Mouse (Mus musculus) left cerebral cortex, adult 9 months (tissue): ENCODE results near the gene 4930535I16Rik.
A peak's percentile ranks its signal among the peaks of the same experiment; 100 is the strongest.
"Not testable (repeated sequence)": the region's sequence is repeated elsewhere in the genome, so short reads cannot be mapped to it uniquely, and the experiment has no call there.

ENCODE experiments used
- DNase-seq, 2 experiments: peaks; one replicate each; pipeline ENCODE4 v3.0.0; 2022; ENCODE audit warnings: low spot score in 2 of 2

The 4930535I16Rik gene

DNA sequence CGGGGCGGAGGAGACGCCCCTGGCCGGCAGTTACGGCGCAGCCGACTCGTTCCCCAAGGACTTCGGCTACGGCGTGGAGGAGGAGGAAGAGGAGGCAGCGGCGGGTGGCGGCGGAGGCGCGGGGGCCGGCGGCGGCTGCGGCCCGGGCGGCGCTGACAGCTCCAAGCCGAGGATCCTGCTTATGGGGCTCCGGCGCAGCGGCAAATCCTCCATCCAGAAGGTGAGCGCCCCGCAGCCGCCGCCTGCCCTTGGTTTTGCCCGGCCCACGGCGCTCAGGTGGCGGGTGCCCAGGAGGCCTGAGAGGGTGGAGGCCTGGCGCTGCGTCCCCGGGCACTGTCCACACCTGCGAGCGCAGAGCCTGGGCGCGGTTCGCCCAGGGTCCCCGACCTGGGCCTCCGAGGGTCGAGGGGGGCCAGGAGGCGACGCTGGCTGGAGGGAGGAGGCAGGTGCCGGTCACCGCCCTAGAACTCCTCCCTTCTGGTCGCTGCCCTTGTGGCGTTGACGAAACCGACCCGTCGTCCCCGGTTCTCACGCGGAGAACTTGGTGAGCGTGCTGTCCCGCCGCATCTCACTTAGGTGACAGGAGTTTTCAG is at the start of gene 4930535I16Rik:
Gene 4930535I16Rik (minus strand): TSS at position 475 of the 593 bp plus-strand sequence.
- DNase-seq = no peak

DNA sequence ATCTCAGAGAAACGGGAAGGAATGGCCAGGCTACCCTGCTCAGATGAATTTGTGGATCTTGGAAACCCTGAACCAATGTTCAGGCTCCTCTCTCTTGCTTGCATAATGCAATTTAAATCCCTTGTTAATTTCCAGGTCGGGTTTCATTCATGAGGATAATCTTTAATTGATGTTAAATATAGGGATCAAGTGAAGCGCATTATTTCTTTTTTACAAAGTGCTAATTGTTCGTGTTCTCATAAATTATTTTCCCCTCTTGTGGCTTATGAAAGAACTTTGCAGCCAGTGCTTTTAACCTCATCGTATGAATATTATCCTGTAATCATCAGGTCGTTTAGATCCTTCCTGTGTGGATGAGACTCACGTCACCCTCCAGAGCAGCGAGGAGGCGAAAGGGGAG is 44.9 kb upstream of the 4930535I16Rik start:
- DNase-seq = no peak

DNA sequence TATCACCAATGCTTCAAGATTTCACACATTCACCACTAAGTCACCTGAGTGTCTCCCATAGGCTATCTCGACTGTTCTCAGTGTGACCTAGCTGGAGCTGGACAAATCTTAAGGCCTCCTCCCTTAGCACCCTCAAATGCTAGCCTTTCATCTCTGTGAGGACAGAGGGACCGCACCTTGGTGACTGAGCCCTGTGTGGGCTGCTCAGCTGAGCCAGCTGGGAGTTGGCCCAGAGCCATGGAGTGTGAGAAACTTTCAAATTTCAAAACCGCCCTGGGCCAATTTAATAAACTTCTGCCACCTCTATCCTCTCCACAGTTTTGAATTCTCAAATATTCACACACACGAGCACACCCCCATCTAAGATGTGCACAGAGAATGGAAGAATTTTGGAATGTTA is 43.1 kb upstream of the 4930535I16Rik start:
- no peak for DNase-seq

DNA sequence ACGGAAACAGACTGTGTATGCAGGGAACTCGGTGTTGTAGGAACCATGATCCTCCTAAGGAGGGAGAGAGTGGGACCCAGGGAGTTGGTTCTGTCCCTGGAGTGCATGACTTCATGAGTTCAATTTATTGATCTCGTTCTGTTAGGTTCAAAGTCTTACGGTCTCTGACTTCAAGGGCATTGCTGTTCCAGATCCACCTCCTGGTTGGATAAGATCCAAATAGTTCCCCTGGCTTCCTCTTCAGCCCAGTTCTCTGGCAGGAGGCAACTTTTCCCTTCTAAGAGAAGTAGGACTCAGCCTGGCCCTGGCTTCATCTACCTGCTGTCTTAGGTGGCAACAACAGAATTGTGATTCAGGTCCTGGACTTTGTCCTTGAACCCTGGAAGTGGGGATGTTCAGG is 40.1 kb upstream of the 4930535I16Rik start:
- DNase-seq = no peak

DNA sequence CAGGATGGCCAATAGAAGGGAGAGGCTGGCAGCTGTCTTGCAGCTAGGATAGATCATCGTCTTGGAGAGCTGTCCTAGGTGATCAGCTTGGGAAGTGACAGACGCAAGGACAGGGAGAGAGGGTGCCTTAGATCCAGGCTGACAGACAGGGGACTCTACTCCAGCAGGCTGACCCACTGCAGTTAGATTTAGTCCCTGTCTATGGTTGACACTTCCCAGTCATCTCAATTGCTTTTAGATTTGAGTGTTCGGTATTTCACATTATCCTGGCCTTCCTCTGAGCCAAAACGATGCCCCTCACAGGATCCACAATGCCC is 39.6 kb upstream of the 4930535I16Rik start:
- no peak for DNase-seq

DNA sequence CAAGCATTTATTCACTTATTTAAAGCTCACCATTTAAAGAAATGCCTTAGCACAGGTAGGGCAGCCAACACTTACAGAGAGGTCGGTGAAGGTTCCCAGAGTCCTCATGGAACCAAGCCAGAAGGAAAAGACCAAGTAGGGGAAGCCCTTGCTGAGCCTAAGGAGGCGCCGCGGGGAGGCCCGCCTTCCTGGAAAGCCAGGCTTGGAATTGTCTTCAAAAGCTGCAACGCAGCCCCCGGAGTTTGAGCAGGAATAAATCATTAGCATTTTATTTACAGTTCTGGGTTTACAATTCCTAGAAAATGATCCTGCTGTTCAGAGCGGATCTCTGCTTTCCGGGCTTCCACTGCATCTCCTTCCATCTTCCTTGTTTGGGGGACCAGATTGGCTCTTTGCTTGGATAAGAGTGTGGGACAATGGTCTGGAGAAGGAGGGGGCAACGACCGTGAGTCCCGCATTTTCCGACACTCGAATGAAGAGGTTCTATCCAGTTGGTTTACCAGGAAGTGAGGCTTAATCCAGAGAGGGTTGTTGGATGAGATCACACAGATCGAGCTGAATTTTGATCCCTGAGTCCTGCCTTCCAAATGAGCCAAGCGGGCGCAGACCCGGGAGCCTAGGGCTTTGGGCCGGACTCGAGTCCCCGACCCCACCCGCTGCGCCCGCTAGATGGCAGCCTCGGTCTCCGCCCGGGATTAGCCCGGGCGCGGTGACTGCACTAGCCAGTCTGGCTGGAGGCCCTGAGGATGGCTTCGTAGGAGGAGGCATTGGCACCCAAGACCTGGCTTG is 39.1 kb upstream of the 4930535I16Rik start:
- peak in 1 of 2 experiments; percentile 68 for DNase-seq

DNA sequence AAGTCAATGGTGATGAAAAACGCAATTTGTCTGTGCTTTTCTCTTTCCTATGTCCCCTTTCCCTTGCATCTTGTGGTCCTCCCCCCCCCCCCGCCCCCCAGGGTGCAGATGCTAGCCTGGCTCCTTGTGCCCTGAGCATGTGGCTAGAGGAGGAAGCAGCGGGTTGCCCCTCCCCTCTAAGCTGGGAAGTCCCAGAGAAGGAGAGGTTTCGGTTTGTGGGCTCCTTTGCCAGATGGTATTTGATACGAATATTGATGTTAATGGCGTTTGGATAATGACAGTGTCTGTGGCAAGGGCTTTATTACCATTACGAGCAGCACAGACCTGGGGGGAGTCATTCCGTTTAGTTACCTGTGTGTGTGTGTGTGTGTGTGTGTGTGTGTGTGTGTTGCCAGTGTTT is 34.2 kb upstream of the 4930535I16Rik start:
- no peak for DNase-seq

DNA sequence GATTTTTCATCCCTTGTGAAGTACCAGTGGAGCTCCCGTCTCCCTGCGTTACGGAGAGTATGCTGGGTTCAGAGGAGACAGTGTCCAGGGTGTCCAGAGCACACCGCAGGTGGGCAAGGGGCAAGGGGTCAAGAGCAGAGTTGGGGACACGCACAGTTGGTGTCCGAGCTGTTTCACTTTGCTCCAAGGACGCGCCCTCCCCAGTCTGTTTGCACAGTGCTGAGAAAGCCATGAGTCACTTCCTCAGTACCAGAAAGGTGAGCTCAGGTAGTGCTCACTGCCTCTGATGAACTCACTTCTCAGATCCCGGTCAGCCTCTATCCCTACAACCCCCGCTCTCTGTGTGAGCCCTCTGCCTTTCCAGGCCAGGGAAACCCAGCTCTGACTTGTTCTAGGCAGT is 31.8 kb upstream of the 4930535I16Rik start:
- DNase-seq = no peak

DNA sequence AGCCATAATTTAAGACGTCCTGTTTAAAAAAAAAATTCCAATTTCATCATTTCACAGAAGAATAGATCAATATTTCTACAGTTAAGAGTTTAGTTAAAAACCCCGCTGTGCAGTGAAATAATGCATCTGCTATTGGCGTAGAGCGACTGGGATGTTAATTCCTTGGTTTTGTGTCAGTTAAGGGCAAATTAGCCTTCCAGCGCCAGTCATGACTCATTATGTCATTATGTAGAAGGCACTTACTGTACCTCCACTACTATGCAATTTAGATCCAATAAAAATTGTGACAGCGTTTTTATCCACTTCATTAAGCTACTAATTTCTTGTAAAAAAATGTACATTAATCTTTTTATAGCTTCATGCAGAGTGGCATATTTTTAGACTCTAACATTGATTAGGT is 31.1 kb upstream of the 4930535I16Rik start:
- DNase-seq = no peak

DNA sequence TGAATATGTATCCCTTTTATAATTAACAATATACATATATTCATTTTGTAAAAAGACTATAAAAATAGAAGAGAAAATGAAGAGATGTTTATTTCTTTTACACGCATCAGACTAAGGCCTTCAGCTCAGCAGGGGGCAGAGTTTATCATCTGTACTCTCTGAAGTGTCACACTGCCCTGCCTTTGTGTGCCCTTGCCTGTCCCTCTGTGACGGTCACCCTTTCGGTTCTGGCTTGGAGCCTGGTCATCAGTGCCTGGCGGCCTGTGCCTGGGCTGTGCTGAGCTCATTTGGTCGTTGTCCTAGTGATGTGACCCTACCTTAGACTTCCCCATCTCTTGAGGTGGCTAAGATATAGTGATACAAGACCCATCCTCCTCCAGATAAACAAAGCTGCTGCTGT is 29.3 kb upstream of the 4930535I16Rik start:
- DNase-seq = no peak

DNA sequence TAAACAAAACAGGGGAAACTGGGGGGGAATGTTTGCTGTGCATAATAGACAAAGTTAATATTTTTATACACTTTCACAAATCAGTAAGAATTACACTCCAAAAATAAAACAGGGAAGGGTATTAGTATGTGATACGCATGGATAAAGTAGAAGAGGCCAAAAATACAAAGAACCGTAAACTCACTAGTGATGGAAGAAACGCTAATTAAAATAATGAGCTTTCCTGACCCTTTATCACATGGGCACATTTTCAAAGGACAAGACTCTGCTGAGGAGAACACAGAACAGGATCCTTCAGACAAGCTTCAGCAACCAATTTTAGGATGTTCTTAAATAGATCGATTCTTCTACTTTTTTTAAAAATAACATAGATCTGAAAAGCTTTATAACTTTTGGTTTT is 28.9 kb upstream of the 4930535I16Rik start:
- no peak for DNase-seq

DNA sequence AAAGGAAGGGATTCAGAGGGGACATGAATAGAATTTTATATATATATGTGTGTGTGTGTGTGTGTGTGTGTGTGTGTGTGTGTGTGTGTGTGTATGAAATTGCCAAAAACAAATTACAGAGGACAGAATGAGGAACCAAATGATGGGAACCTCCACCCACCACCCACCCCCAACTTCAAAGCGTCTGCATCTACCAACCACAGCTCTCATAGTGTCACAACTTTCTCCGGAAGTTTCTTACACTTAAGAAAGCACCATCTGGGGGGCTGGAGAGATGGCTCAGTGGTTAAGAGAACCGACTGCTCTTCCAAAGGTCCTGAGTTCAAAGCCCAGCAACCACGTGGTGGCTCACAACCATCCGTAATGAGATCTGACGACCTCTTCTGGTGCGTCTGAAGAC is 23.1 kb upstream of the 4930535I16Rik start:
- not testable (repeated sequence) for DNase-seq

DNA sequence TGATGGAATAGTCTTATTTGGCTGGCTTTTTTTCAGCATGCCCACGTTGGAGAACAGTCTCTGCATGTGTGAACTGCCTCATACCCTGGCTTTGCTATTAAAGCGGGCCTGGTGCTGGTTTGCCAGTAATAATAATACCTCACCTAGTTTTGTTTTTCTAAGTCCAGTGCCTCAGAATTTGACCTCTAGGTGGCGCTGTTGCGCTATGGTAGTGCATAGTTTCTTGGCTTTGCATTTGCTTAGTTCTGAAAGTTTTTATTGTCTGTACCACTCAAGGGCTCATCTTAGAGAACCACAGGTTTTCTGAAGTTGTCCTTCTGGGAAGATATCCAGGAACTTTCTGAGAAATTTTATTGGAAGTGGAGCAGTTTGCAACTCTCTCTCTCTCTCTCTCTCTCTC is 22.0 kb upstream of the 4930535I16Rik start:
- DNase-seq = peak in 1 of 2 experiments; percentile 81

DNA sequence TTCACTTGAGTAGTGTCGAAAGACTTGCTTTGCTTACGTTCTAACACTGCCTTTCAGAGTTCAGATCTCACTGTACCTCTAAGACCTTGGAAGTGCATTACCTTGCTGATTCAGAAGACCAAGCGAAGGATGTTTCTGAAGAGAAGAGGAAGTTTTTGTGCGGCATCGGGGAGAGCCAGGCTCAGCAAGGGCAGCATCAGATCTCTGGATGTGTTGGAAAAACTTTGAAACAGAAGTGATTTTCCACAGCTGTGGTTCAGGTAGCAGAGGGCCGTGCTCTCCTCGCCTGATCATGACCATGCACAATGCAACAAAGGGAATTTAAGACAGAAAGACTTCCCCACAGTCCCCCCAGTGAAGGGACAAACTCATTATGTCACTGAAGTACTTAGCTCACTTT is 18.2 kb upstream of the 4930535I16Rik start:
- DNase-seq = no peak

DNA sequence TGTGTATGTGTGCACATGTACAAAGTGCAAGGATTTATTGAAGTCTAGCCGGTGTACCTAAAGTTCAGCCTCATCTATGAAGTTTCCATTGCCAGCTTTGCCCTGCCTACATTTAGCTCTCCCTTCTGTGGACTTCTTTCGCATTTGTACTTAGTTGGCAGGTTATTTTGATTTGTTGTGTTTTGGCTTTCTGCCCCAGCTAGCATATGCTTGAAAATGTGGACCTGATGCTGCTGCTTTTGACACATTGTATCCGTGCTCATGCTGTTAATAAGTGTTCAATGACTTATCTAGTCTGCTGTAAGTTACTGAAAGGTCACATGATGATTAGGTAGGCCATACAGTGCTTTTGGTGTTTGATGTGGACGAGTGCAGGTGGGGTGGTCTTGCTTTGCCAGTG is 16.5 kb upstream of the 4930535I16Rik start:
- no peak for DNase-seq

DNA sequence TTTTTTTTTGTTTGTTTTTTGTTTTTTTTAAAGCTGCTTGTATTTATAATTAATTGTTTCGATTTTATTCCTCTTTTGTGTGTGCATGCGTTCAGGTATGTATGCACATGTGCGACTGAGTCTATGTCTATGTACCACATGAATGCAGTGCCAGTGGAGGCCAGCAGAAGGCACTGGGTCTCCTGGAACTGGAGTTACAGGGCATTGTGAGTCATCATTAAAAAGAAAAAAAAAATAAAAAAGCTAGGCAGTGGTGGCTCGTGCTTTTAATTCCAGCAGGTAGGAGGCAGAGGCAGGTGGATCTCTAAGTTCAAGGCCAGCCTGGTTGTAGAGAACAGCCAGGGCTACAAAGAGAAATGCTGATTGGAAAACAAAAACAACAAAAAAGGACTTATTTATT is 12.2 kb upstream of the 4930535I16Rik start:
- DNase-seq = no peak

DNA sequence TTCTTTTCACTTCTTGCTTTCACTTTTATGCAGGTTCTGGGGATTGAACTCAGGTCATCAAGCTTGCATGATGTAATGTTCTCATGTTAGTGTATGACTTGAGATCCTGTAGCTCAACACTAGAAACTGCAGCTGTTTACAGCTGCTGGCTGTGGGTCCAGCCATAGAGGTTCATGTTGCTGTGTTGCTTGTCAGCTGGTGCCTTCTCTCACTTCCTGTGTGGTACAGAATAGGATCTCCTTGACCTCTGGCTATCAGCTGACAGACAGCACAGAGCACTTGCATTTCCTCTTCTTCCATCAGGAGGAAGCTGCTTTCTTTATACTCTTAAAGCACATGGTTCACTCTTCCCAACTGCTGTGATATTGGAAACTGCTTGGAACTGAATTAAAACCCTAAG is 10.1 kb upstream of the 4930535I16Rik start:
- DNase-seq = no peak

DNA sequence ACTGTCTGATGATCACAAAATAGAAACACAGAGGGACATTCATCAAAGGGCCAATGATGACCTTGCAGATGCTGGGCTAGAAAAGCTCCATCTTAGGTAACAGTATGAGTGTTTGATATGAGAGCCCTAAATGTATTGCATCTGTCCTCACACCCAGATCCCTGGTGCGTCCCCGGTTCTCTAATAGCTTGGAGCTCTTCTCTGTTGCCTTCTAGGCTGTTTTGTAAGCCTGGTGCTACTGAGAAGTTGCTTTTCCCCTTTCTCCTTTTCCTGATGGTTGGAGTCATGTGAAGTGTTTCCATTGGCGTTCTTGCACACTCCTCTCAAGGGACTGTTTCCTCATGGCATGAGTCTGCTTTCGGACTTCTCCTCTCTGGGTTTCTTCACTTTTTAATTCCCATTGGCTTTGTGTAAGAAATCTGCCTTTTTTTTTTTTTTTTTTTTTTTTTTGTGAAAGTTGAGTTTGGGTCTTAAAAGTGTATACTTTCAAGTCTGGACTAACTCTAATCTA is 3.3 kb upstream of the 4930535I16Rik start:
- no peak for DNase-seq

DNA sequence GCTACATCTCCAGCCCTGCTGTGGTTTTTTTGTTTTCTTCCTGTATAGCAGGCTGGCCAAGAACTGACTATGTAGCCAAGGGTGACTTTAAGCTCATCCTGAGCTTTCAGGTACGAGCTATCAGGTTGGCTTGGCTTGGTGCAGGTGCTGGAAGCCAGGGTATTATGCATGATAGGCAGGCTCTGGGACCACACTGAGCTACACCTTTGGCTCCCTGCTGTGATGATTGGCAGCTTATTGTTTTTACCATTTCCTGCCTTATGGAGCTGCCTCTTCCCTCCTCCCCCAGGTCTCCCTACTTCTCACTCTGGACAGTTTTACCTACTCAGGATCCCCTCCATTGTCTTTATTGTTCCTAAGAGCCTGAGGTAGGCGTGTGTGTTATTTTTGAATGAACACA is 1.0 kb upstream of the 4930535I16Rik start:
- no peak for DNase-seq

DNA sequence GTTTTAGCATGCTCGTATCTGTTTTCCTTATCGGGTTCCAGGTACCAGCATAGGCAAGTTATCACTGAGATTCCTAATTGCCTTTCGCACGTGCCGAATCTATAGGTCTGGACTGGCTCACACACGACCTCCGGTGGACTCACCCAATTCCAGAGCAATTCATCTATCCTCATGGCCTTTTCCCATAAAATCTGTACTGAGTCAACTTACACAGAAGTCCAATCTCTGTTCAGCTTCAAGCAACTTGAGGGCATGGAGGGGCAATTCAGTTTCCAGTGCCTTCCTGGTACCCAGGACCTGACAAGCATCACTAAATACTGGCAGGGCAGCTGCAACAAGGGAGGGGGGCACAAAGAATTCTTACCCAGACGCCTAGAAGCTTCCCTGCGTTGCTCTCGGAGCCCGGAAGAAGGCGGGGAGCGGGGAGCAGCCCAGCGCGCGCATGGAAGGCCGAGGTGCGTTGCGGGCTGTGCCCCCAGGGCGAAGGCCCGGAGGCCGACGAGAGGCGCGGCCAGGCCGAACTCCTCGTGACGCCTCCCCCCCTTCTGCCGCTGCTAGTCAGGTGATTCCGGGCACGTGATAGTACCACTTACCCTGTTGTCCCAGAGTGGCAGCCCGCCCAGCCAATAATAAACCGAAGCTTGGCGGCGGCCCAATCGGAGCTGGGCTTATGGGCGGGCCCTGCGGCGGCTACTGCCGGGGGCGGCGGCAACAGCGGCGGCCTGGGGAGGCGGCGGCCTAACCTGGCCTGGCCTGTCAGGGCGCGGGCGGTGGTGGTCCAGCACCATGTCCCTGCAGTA is 874 bp downstream of the 4930535I16Rik start, which contains the start of gene Rragc:
Gene Rragc (plus strand): TSS at position 699 of the 800 bp plus-strand sequence.
- peak; percentile 99 to 100 for DNase-seq

DNA sequence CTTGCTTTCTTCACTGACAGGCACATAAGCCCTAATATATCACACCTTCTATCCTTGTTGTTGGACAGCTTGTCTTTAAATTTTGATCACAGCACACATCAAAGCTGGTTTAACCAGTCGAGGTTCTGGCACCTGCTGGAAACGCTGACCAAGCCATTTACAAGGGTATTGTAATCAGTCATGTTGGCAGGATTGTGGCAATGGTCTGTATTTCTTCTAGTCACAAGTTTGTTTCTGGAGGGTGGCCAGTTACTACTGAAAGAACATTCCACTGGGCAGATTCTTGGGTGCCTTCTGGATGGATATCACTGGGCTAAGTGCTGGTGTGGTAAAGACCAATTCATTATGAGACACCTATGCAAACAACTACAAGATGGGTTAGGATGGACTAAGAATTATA is 5.4 kb downstream of the 4930535I16Rik start:
- no peak for DNase-seq

DNA sequence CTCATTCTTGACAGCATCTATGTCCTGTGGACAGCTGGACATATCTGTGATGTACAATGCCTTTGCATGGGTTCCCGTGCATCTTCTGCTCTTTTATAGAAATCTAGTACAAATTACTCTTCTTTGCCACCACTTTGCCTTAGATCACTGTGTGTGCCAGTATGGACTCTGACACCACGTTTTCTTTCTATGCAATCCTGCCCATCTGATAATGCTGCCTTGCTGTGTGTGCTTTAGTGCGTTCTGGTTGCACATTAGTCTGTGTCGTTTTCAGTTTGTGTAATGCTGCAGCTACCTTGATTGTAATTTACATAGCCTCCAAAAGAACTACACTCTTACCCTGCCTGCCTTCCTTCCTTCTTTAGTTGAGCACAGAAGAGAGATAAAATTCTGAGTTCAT is 6.3 kb downstream of the 4930535I16Rik start:
- DNase-seq = no peak
